Mouse (Mus musculus) left cerebral cortex, adult 11 months (tissue): ENCODE measurements around the gene Noto.

Source experiments
- DNase-seq: peaks from one replicate; pipeline ENCODE4 v3.0.0; 2022; ENCODE audit warnings: low spot score

Noto gene

DNA sequence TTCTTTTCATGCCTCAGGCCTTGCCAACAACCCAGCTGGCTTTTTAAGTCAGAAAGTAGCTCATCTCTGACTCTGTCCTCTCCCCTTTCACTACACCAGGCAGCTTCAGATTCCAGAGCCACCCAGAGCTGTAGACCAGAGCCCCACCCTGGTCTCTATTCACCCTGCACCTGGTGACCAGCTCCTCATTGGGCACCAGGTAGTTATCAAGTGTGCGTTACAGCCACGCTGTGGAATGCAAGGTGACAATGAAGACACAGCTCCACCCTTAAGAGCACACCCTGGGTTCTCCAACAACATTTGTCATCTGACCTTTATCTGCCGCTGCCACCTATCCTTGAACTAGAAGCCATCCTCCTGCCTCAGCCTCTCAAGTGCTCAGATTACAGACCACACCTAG is 51.9 kb downstream of the Noto start:
- DNase-seq = no peak

DNA sequence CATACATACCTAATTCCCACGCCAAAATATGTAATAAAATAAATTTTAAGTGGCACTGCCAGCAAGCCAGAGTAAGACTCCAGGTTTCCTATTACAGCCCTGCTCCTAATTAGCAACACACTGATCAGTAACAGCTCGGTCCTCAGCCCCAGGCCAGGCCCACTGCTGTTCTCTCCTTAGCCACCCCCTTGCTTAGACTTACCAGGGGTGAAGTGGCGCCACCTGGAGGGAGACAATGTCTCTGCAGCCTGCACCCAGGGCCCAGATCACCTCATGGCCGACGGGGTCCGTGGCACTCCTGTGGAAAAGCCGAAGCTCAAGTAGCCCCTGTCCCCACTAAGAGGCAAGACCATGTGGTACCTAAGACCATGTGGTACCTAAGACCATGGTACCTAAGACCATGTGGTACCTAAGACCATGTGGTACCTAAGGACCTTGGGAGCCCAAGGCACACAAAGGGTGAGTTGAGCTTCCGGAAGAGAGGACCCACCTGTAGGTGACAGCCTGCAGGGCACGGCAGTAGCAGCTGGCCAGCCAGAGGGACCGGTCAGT is 53.8 kb downstream of the Noto start:
- DNase-seq = no peak

DNA sequence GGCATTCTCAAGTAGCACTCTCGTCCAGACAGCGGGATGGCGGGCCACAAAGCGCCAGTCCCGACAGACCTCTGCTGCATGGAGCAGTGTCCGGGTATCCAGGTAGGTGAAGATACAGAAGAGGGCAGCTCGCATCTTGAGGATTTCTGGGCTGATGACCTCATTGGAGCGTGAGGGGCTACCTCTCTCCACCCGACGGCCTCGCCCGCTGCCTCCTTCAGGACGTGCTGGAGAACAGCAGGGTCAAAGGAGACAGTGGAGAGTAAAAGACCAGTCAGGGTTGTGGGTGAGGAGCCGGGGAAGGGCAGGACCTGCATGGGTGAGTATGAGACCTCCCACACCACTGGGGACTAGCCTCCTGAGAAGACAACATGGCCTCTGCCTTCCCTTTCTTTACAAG is 54.7 kb downstream of the Noto start:
- no peak for DNase-seq
